Mouse (Mus musculus) limb, embryonic 14.5 days (tissue): ENCODE measurements around the gene S100a14. TPM values are rescaled to one million over a fixed set of nuclear protein-coding genes. Genes with fewer than 3 reads are reported as not detected.

Experiments
- ATAC-seq: fragments of 200-750 bp; cut with Nextera tagmentation; 2 replicates; pipeline ENCODE4 v1.8.0; 2017; ENCODE audit warnings: low read depth, moderate number of reproducible peaks, moderate TSS enrichment; ENCODE audit not compliant: low FRiP score
- DNase-seq: peaks from one replicate; pipeline ENCODE4 v3.0.0-alpha.2; 2015; ENCODE audit warnings: low spot score
- H3K27ac ChIP-seq: fragments of 300-500 bp; sonication (generic); replicated peaks from 2 replicates; pipeline ENCODE4 v1.5.1; 2014; ENCODE audit warnings: low read depth, mild to moderate bottlenecking, low read length, moderate library complexity, mixed read lengths
- H3K27me3 ChIP-seq: fragments of 300-500 bp; sonication (generic); 2 replicates; pipeline ENCODE4 v1.6.1; 2014; ENCODE audit warnings: low read length, mixed read lengths; ENCODE audit not compliant: control insufficient read depth, insufficient read depth
- H3K36me3 ChIP-seq: fragments of 300-500 bp; sonication (generic); 2 replicates; pipeline ENCODE4 v1.6.1; 2014; ENCODE audit warnings: mild to moderate bottlenecking, low read length, moderate library complexity, mixed read lengths; ENCODE audit not compliant: control insufficient read depth, insufficient read depth
- H3K4me1 ChIP-seq: fragments of 300-500 bp; sonication (generic); 2 replicates; pipeline ENCODE4 v1.6.1; 2014; ENCODE audit warnings: antibody characterized with exemption, low read length, mixed read lengths; ENCODE audit not compliant: control insufficient read depth, insufficient read depth
- H3K4me2 ChIP-seq: fragments of 300-500 bp; sonication (generic); replicated peaks from 2 replicates; pipeline ENCODE4 v1.6.1; 2014; ENCODE audit warnings: low read depth, mild to moderate bottlenecking, low read length, moderate library complexity; ENCODE audit not compliant: severe bottlenecking
- H3K4me3 ChIP-seq: fragments of 300-500 bp; sonication (generic); replicated peaks from 2 replicates; pipeline ENCODE4 v1.5.1; 2014; ENCODE audit warnings: low read length
- H3K9ac ChIP-seq: fragments of 300-500 bp; sonication (generic); 2 replicates; pipeline ENCODE4 v1.6.1; 2014; ENCODE audit warnings: mild to moderate bottlenecking, low read depth, low read length, moderate library complexity; ENCODE audit not compliant: severe bottlenecking
- H3K9me3 ChIP-seq: fragments of 300-500 bp; sonication (generic); 2 replicates; pipeline ENCODE4 v1.6.1; 2016; ENCODE audit warnings: low read length; ENCODE audit not compliant: control insufficient read depth
- POLR2A ChIP-seq: fragments of 200-500 bp; IDR thresholded peaks from 2 replicates; pipeline ENCODE4 v1.8.0; 2012; ENCODE audit warnings: inconsistent platforms, mild to moderate bottlenecking, moderate library complexity, borderline replicate concordance; ENCODE audit not compliant: insufficient read depth, insufficient read length; ENCODE audit errors: extremely low read depth
- WGBS: fragments of 180-500 bp; shearing (Covaris S2); extraction: QIAGEN DNeasy Blood & Tissue Kit; methylation state at CpG from one replicate; pipeline ENCODE4 v1.1.7; 2014; 5-methylcytosine and 5-hydroxymethylcytosine counted together
- polyA plus RNA-seq, 2 experiments: library from polyadenylated mRNA; depleted of rRNA in 1 of 2; stranded (reverse) in 1 of 2; unstranded in 1 of 2; fragments of >200 nt; fragmentation: Nextera tagmentation in 1 of 2; extraction: Ambion mirVana in 1 of 2; gene quantifications; 2 replicates each; pipeline versions ENCODE4 v1.2.1 to v1.2.3; 2012 to 2014

The S100a14 gene
- polyA plus RNA-seq, 2 experiments = 33.4 to 51.3 TPM

- 83% methylated on average over 1 of the region's 1 CpGs for WGBS
- peaks cover 11% of the 10 kb centered on the region for H3K4me1 ChIP-seq
- H3K27ac ChIP-seq = no peak overlapping the region
- no peaks in the 10 kb centered on the region for H3K9me3 ChIP-seq
- no peak overlapping the region for H3K4me3 ChIP-seq
- no peak overlapping the region for H3K4me2 ChIP-seq
- no peak overlapping the region for H3K9ac ChIP-seq
- no peaks in the 10 kb centered on the region for H3K27me3 ChIP-seq
- H3K36me3 ChIP-seq = no peaks in the 10 kb centered on the region
- DNase-seq (no peak), ATAC-seq (no peak)
- no peak for TF ChIP-seq POLR2A
Measured at GRCm38 (mm10) chr3:90535446-90535845, 8.8 kb downstream of the S100a14 start.

GRCm38 (mm10) chr3:90537141-90537904, 10.7 kb downstream of the S100a14 start, which contains the start of gene S100a16:
Gene S100a16 (plus strand): TSS chr3:90537254.
- no peaks in the 10 kb centered on the region for H3K27me3 ChIP-seq
- H3K9ac ChIP-seq = peak within 1 kb of the TSS; percentile 21; the same call in 1 of the 2 replicates
- TF ChIP-seq POLR2A = no peak
- H3K9me3 ChIP-seq = no peaks in the 10 kb centered on the region
- no peaks in the 10 kb centered on the region for H3K36me3 ChIP-seq
- DNase-seq (peak; percentile 54), ATAC-seq (peak; percentile 61)
- peaks cover 11% of the 10 kb centered on the region for H3K4me1 ChIP-seq
- WGBS = 38% methylated on average over 10 of the region's 10 CpGs
- peak within 1 kb of the TSS; percentile 10 for H3K4me3 ChIP-seq
- peak within 1 kb of the TSS; percentile 27 for H3K4me2 ChIP-seq
- 0 out of 2 replicates have a peak within 1 kb of the TSS, but pooled peaks have one; percentile 38 for H3K27ac ChIP-seq

GRCm38 (mm10) chr3:90537905-90538296, 11.2 kb downstream of the S100a14 start:
- Histone ChIP-seq H3K9me3 (no peaks in the 10 kb centered on the region), H3K4me3 (peak overlapping the region; percentile 10), H3K4me1 (peaks cover 11% of the 10 kb centered on the region), H3K9ac (peak overlapping the region; percentile 21; the same call in 1 of the 2 replicates), H3K4me2 (peak overlapping the region; percentile 27), H3K36me3 (no peaks in the 10 kb centered on the region), H3K27me3 (no peaks in the 10 kb centered on the region), H3K27ac (no peak overlapping the region)
- WGBS = 72% methylated on average over 5 of the region's 5 CpGs
- DNase-seq = no peak
- no peak for ATAC-seq
- no peak for TF ChIP-seq POLR2A

GRCm38 (mm10) chr3:90540904-90541303, 14.2 kb downstream of the S100a14 start:
- TF ChIP-seq POLR2A = no peak
- 0 out of 2 replicates have a peak overlapping the region, but pooled peaks have one; percentile 13 for H3K27ac ChIP-seq
- H3K9me3 ChIP-seq = no peaks in the 10 kb centered on the region
- ATAC-seq (no peak), DNase-seq (no peak)
- no peak overlapping the region; the same call in 1 of the 2 replicates for H3K9ac ChIP-seq
- peaks cover 11% of the 10 kb centered on the region for H3K4me1 ChIP-seq
- H3K4me3 ChIP-seq = no peak overlapping the region
- no peak overlapping the region for H3K4me2 ChIP-seq
- no peaks in the 10 kb centered on the region for H3K27me3 ChIP-seq
- WGBS = 64% methylated on average over 4 of the region's 4 CpGs
- H3K36me3 ChIP-seq = no peaks in the 10 kb centered on the region

GRCm38 (mm10) chr3:90549676-90550420, 23.2 kb downstream of the S100a14 start:
- peaks cover 5% of the 10 kb centered on the region; the same call in 1 of the 2 replicates for H3K4me1 ChIP-seq
- H3K36me3 ChIP-seq = no peaks in the 10 kb centered on the region
- H3K4me2 ChIP-seq = no peak overlapping the region
- no peak for TF ChIP-seq POLR2A
- no peaks in the 10 kb centered on the region for H3K27me3 ChIP-seq
- ATAC-seq (peak; percentile 71), DNase-seq (peak; percentile 54)
- 24% methylated on average over 5 of the region's 5 CpGs for WGBS
- no peak overlapping the region for H3K4me3 ChIP-seq
- no peaks in the 10 kb centered on the region for H3K9me3 ChIP-seq
- no peak overlapping the region for H3K9ac ChIP-seq
- no peak overlapping the region for H3K27ac ChIP-seq
